Mouse (Mus musculus) right cerebral cortex, postnatal 36 days (tissue): ENCODE data around the gene Fut2.

ENCODE experiments used
- DNase-seq, 2 experiments: peaks; one replicate each; pipeline ENCODE4 v3.0.0; 2022; ENCODE audit warnings: low spot score in 2 of 2, mixed read lengths in 1 of 2

Gene Fut2

DNA sequence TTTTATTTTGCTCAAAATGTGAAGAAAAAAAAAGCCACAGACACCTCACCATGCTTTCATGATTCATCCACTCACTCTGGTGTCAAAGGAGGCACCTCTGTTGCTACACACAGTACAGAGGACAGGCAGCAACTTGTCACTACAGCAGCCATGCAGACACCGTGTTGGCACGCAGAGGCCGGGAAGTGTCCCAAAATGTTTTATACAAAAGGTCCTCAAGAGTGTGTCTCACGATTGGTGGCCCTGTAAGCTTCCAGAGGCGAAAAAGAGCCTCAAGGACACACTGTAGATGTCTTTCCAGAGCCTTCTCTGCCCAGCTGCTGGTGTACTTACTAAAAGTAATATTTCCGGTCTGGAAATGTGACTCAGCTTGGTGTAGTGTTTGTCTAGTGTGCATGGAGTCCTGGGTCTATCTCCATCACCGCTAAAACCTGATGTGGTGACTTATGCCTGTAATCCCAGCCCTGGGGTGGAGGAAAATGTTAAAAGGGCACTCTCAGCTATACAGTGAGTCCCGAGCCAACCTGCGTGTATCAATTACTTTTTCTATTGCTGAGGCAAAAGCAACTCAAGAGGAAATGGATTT is 60.4 kb downstream of the Fut2 start:
- no peak for DNase-seq

DNA sequence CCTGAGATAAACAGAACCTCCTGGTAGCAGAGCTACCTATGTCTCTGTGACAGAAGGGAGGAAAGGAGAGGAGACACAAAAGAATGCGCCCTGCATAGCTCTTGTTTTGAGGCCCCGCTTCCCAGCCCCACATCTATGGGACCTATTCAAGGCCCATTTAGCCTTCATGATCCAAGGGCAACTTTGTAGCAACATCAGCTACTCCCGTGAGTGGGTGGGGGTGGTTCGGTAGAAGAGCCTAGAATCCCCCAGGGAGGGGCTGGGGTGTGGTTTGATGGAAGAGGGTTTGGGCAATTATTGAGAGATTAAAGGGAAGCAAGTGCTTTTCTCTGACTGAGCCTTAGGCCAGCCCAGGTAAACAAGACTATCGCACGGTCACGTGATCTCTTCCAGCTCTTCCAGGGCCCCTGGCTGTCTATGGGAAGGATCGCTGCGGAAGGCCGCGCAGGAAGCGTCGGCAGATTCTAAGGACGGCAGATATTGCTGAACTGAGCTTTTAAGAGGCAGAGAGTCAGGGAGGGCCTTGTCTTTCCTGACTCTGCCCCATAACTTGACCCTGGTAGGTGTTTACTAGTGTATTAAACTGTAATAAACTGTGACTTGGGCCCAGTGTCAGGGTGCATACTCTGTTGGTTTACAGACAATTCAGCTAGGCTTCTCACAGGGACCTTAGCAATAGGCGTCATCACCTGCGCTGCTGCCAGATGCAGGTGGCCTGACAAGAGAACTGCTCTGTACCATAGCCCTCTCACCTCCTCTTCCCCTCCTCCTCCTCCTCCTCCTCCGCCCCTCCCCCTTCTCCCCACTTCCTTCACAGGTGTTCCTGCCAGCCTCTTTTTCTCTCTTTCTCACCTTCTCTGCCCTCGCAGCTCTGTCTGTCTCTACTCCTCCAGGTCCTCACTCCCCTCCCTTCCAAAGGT is 67.0 kb downstream of the Fut2 start:
- no peak for DNase-seq
